17 mouse cellular contexts compared by ENCODE assay signal in genomic region chr11:34492223-34492622, GRCm38 (mm10).
"Had no signal": no experiment of that assay in that cellular context is flagged by ENCODE, and none has a peak within 500 bp of the region (broad histone marks: within the 10 kb centered on the region; RNA-seq: fewer than 3 reads in every experiment).

No protein-coding gene starts in this region.

- DNase-seq: liver, embryonic 13.5 days; liver, postnatal 0 days; lung, adult 2 months; lung, postnatal 10 days; lung, postnatal 4 days; right cerebral cortex, postnatal 25 days; right cerebral cortex, postnatal 4 days; thymus, adult 2 months; thymus, postnatal 25 days had no signal

- ATAC-seq: liver, postnatal 0 days; midbrain, embryonic 13.5 days; midbrain, embryonic 15.5 days had no signal

- H3K9me3 ChIP-seq: liver, embryonic 13.5 days; liver, embryonic 15.5 days; lung, embryonic 15.5 days; midbrain, embryonic 13.5 days; midbrain, embryonic 15.5 days; neural tube, embryonic 12.5 days; stomach, embryonic 15.5 days had no signal

- H3K36me3 ChIP-seq: liver, embryonic 13.5 days; liver, embryonic 15.5 days; lung, embryonic 15.5 days; midbrain, embryonic 13.5 days; midbrain, embryonic 15.5 days; neural tube, embryonic 12.5 days; stomach, embryonic 15.5 days had no signal

- H3K4me2 ChIP-seq: liver, embryonic 13.5 days; liver, embryonic 15.5 days; lung, embryonic 15.5 days; midbrain, embryonic 11.5 days; midbrain, embryonic 13.5 days; midbrain, embryonic 15.5 days; neural tube, embryonic 12.5 days; stomach, embryonic 15.5 days had no signal

- H3K9ac ChIP-seq: liver, embryonic 13.5 days; liver, embryonic 15.5 days; liver, postnatal 0 days; lung, embryonic 15.5 days; midbrain, embryonic 13.5 days; midbrain, embryonic 15.5 days; neural tube, embryonic 12.5 days; stomach, embryonic 15.5 days had no signal

- H3K27me3 ChIP-seq: liver, embryonic 13.5 days; liver, embryonic 15.5 days; lung, embryonic 15.5 days; midbrain, embryonic 13.5 days; midbrain, embryonic 15.5 days; neural tube, embryonic 12.5 days; stomach, embryonic 15.5 days had no signal

- H3K4me1 ChIP-seq: lung, embryonic 15.5 days; midbrain, embryonic 13.5 days; midbrain, embryonic 15.5 days; stomach, embryonic 15.5 days had no signal

- H3K27ac ChIP-seq: liver, embryonic 13.5 days; liver, embryonic 15.5 days; lung, embryonic 15.5 days; midbrain, embryonic 13.5 days; midbrain, embryonic 15.5 days; neural tube, embryonic 12.5 days; stomach, embryonic 15.5 days; stomach, postnatal 0 days had no signal

- H3K4me3 ChIP-seq: liver, embryonic 13.5 days; liver, embryonic 15.5 days; lung, embryonic 15.5 days; midbrain, embryonic 13.5 days; midbrain, embryonic 15.5 days; neural tube, embryonic 12.5 days; stomach, embryonic 15.5 days had no signal
